ENCODE assay signal across 15 mouse cellular contexts in genomic region chr6:54205471-54205870, GRCm38 (mm10).
"Had no signal": no experiment of that assay in that cellular context is flagged by ENCODE, and none has a peak within 500 bp of the region (broad histone marks: within the 10 kb centered on the region; RNA-seq: fewer than 3 reads in every experiment).

No protein-coding gene starts in this region.

- H3K4me1 ChIP-seq: limb, embryonic 15.5 days had no signal

- DNase-seq: layer of hippocampus, adult 9-11 months; layer of hippocampus, postnatal 36 days; lung, postnatal 14 days; retina, postnatal 1 day; right cerebral cortex, postnatal 4 days; spleen, adult 18-20 months; thymus, adult 18-20 months; thymus, postnatal 14 days had no signal

- H3K9ac ChIP-seq: limb, embryonic 15.5 days; liver, embryonic 12.5 days; lung, embryonic 15.5 days; neural tube, embryonic 13.5 days had no signal

- H3K27ac ChIP-seq: kidney, postnatal 0 days; limb, embryonic 15.5 days; liver, embryonic 12.5 days; lung, embryonic 15.5 days; macrophage; neural tube, embryonic 13.5 days had no signal

- H3K9me3 ChIP-seq: limb, embryonic 15.5 days; liver, embryonic 12.5 days; lung, embryonic 15.5 days; neural tube, embryonic 13.5 days had no signal

- H3K36me3 ChIP-seq: limb, embryonic 15.5 days; liver, embryonic 12.5 days; lung, embryonic 15.5 days; neural tube, embryonic 13.5 days had no signal

- H3K4me2 ChIP-seq: limb, embryonic 15.5 days; liver, embryonic 12.5 days; lung, embryonic 15.5 days; neural tube, embryonic 13.5 days had no signal

- ATAC-seq: liver, embryonic 12.5 days had no signal

- H3K27me3 ChIP-seq: limb, embryonic 15.5 days; liver, embryonic 12.5 days; lung, embryonic 15.5 days; megakaryocyte, embryonic 14.5 days; neural tube, embryonic 13.5 days had no signal

- H3K4me3 ChIP-seq: limb, embryonic 15.5 days; liver, embryonic 12.5 days; lung, embryonic 15.5 days; megakaryocyte, embryonic 14.5 days; neural tube, embryonic 13.5 days had no signal
